Mouse (Mus musculus): ENCODE data around the gene Ggt6. TPM values are rescaled to one million over a fixed set of nuclear protein-coding genes. Genes with fewer than 3 reads are reported as not detected.

Ggt6 gene
- not detected for polyA plus RNA-seq (2017; shearing (Covaris generic))

GRCm38 (mm10) chr11:72434963-72435693 is at the start of gene Ggt6:
Gene Ggt6, plus strand, starts transcription at chr11:72435526.

GRCm38 (mm10) chr11:72411093-72411921 is 24.0 kb upstream of the Ggt6 start, which contains the start of gene Smtnl2:
Gene Smtnl2, minus strand, starts transcription at chr11:72411713.

GRCm38 (mm10) chr11:72440965-72441664 is 5.8 kb downstream of the Ggt6 start, which contains the start of gene Mybbp1a:
Gene Mybbp1a, plus strand, starts transcription at chr11:72441355.

Other genes with a start within 250 kb of the Ggt6 start
- 0.22 TPM for gene Gm43951, start 228.7 kb upstream of the Ggt6 start, polyA plus RNA-seq (2017; shearing (Covaris generic))
- gene 4933427D14Rik, start 228.1 kb upstream of the Ggt6 start, polyA plus RNA-seq (2017; shearing (Covaris generic)), result 30.7 TPM
- 118 TPM for gene Txndc17, start 228.0 kb upstream of the Ggt6 start, polyA plus RNA-seq (2017; shearing (Covaris generic))
- 23.5 TPM for gene Med31, start 219.9 kb upstream of the Ggt6 start, polyA plus RNA-seq (2017; shearing (Covaris generic))
- not detected for gene Slc13a5, start 168.3 kb upstream of the Ggt6 start, polyA plus RNA-seq (2017; shearing (Covaris generic))
- 109 TPM for gene Xaf1, start 133.9 kb upstream of the Ggt6 start, polyA plus RNA-seq (2017; shearing (Covaris generic))
- gene Fbxo39, start 121.1 kb upstream of the Ggt6 start, polyA plus RNA-seq (2017; shearing (Covaris generic)), result 0.43 TPM
- gene Tekt1, start 73.1 kb upstream of the Ggt6 start, polyA plus RNA-seq (2017; shearing (Covaris generic)), result not detected
- gene Smtnl2, start 23.8 kb upstream of the Ggt6 start, polyA plus RNA-seq (2017; shearing (Covaris generic)), result 0.10 TPM
- gene Mybbp1a, start 5.8 kb downstream of the Ggt6 start, polyA plus RNA-seq (2017; shearing (Covaris generic)), result 119 TPM
- gene Spns2, start 54.4 kb downstream of the Ggt6 start, polyA plus RNA-seq (2017; shearing (Covaris generic)), result not detected
- gene Spns3, start 115.0 kb downstream of the Ggt6 start, polyA plus RNA-seq (2017; shearing (Covaris generic)), result 1.1 TPM
- gene Ube2g1, start 171.8 kb downstream of the Ggt6 start, polyA plus RNA-seq (2017; shearing (Covaris generic)), result 60.5 TPM